Mouse (Mus musculus) embryonic fibroblast, embryonic 13.5 days (primary cell): ENCODE measurements around the gene 8030411F24Rik.

Experiments used
- CTCF ChIP-seq: IDR thresholded peaks from 2 replicates; pipeline ENCODE4 v1.5.1; 2011; ENCODE audit warnings: mild to moderate bottlenecking, control low read depth, low read length, moderate library complexity, borderline replicate concordance; ENCODE audit not compliant: insufficient read depth
- POLR2A ChIP-seq: IDR thresholded peaks from 2 replicates; pipeline ENCODE4 v1.6.1; 2011; ENCODE audit warnings: low read depth, mild to moderate bottlenecking, control low read depth, low read length, moderate library complexity

DNA sequence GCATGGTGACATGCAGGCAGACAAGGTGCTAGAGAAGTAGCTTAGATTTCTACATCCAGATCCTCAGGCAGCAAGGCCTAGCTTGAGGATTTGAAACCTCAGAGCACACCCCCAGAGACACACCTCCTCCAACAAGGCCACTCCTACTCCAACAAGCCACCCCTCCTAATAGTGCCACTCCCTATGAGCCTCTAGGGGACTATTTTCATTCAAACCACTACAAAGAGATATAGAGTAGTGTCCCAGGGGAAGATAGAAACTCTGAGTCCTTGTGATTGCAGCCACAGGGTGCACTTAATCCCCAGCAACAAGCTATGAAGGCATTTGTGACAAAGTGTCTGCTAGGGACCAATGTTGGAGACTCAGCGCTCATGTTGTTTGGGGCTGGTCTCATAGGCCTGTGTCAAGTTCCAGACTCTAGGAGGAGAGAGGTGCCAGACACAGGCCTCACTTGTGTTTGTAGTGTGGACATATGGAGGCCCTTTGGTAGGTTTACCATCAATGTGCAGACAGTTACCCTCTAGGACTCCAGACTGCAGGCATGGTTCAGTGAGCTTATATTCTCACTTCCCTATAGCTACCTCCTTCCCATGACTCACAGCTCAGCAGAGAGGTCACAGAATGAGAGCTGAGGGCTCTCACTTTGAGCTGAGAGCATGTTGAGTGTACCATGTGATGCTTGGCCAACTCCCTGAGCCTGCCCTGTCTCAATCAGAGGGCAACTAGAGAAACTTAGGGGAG, 18.0 kb upstream of the 8030411F24Rik start:
- TF ChIP-seq POLR2A (no peak), CTCF (no peak)
